Mouse (Mus musculus): Measurements from ENCODE around the gene Lrg1. TPM values are rescaled to one million over a fixed set of nuclear protein-coding genes. Genes with fewer than 3 reads are reported as not detected.

The Lrg1 gene
- polyA plus RNA-seq, 1 experiment from 2014 or later = not detected

GRCm38 (mm10) chr17:56072243-56072642, 49.6 kb downstream of the Lrg1 start:
- Histone ChIP-seq H3K27me3 (ENCODE audit: control insufficient read depth, insufficient read depth, low read length) (no peaks in the 10 kb centered on the region), H3K4me2 (replicated peaks; ENCODE audit: low read depth, low read length) (no peak overlapping the region), H3K4me1 (ENCODE audit: control insufficient read depth, insufficient read depth, low read length) (peaks cover 9% of the 10 kb centered on the region), H3K4me3 (ENCODE audit: low read depth, low read length) (no peak overlapping the region), H3K27ac (ENCODE audit: low read length) (no peak overlapping the region), H3K36me3 (ENCODE audit: control insufficient read depth, insufficient read depth, low read length) (peaks cover 49% of the 10 kb centered on the region), H3K9me3 (ENCODE audit: control insufficient read depth, low read depth, low read length) (no peaks in the 10 kb centered on the region), H3K9ac (replicated peaks; ENCODE audit: low read depth, low read length) (no peak overlapping the region)
- ATAC-seq (ENCODE audit: insufficient number of reproducible peaks, insufficient read depth, low FRiP score, low read depth) = no peak
- WGBS = 90% methylated on average over 5 of the region's 5 CpGs

GRCm38 (mm10) chr17:56071126-56071525, 50.7 kb downstream of the Lrg1 start:
- Histone ChIP-seq H3K27ac (ENCODE audit: low read length) (no peak overlapping the region), H3K9ac (replicated peaks; ENCODE audit: low read depth, low read length) (no peak overlapping the region), H3K4me2 (replicated peaks; ENCODE audit: low read depth, low read length) (no peak overlapping the region), H3K36me3 (ENCODE audit: control insufficient read depth, insufficient read depth, low read length) (peaks cover 59% of the 10 kb centered on the region), H3K27me3 (ENCODE audit: control insufficient read depth, insufficient read depth, low read length) (no peaks in the 10 kb centered on the region), H3K9me3 (ENCODE audit: control insufficient read depth, low read depth, low read length) (no peaks in the 10 kb centered on the region), H3K4me1 (ENCODE audit: control insufficient read depth, insufficient read depth, low read length) (peaks cover 9% of the 10 kb centered on the region), H3K4me3 (ENCODE audit: low read depth, low read length) (no peak overlapping the region)
- no peak for ATAC-seq (ENCODE audit: insufficient number of reproducible peaks, insufficient read depth, low FRiP score, low read depth)

Other genes with a start within 250 kb of the Lrg1 start
- 12.3 and 12.5 TPM in 2 replicates for gene Zfp119a, start 243.1 kb downstream of the Lrg1 start, polyA plus RNA-seq (2014; fragmentation: Nextera tagmentation; extraction: Ambion mirVana)
- 15.3 and 17.2 TPM in 2 replicates for gene Zfp959, start 229.9 kb downstream of the Lrg1 start, polyA plus RNA-seq (2014; fragmentation: Nextera tagmentation; extraction: Ambion mirVana)
- gene Zfp119b, start 172.5 kb downstream of the Lrg1 start, polyA plus RNA-seq (2014; fragmentation: Nextera tagmentation; extraction: Ambion mirVana) = 4.6 and 7.7 TPM in 2 replicates
- gene Ebi3, start 169.4 kb downstream of the Lrg1 start, polyA plus RNA-seq (2014; fragmentation: Nextera tagmentation; extraction: Ambion mirVana) = 2.7 and 3.1 TPM in 2 replicates
- gene Yju2, start 162.9 kb downstream of the Lrg1 start, polyA plus RNA-seq (2014; fragmentation: Nextera tagmentation; extraction: Ambion mirVana) = 20.8 and 21.8 TPM in 2 replicates
- 12.1 and 16.6 TPM in 2 replicates for gene Shd, start 151.5 kb downstream of the Lrg1 start, polyA plus RNA-seq (2014; fragmentation: Nextera tagmentation; extraction: Ambion mirVana)
- gene Fsd1, start 135.5 kb downstream of the Lrg1 start, polyA plus RNA-seq (2014; fragmentation: Nextera tagmentation; extraction: Ambion mirVana) = 13.7 and 17.6 TPM in 2 replicates
- 19.7 and 23.8 TPM in 2 replicates for gene Stap2, start 116.4 kb downstream of the Lrg1 start, polyA plus RNA-seq (2014; fragmentation: Nextera tagmentation; extraction: Ambion mirVana)
- gene Mpnd, start 116.3 kb downstream of the Lrg1 start, polyA plus RNA-seq (2014; fragmentation: Nextera tagmentation; extraction: Ambion mirVana) = 97.9 and 102 TPM in 2 replicates
- 127 and 136 TPM in 2 replicates for gene Sh3gl1, start 85.4 kb downstream of the Lrg1 start, polyA plus RNA-seq (2014; fragmentation: Nextera tagmentation; extraction: Ambion mirVana)
- gene Chaf1a, start 81.6 kb downstream of the Lrg1 start, polyA plus RNA-seq (2014; fragmentation: Nextera tagmentation; extraction: Ambion mirVana) = 19.2 and 19.6 TPM in 2 replicates
- gene Ubxn6, start 47.0 kb downstream of the Lrg1 start, polyA plus RNA-seq (2014; fragmentation: Nextera tagmentation; extraction: Ambion mirVana) = 41.5 and 41.9 TPM in 2 replicates
- gene Hdgfl2, start 42.4 kb downstream of the Lrg1 start, polyA plus RNA-seq (2014; fragmentation: Nextera tagmentation; extraction: Ambion mirVana) = 94.8 and 96.5 TPM in 2 replicates
- gene Plin4, start 12.2 kb downstream of the Lrg1 start, polyA plus RNA-seq (2014; fragmentation: Nextera tagmentation; extraction: Ambion mirVana) = 0.15 and 0.27 TPM in 2 replicates
- 0.53 and 0.64 TPM in 2 replicates for gene Plin5, start 4.4 kb downstream of the Lrg1 start, polyA plus RNA-seq (2014; fragmentation: Nextera tagmentation; extraction: Ambion mirVana)
- 1.1 and 1.3 TPM in 2 replicates for gene Sema6b, start 18.3 kb upstream of the Lrg1 start, polyA plus RNA-seq (2014; fragmentation: Nextera tagmentation; extraction: Ambion mirVana)
- gene Tnfaip8l1, start 40.5 kb upstream of the Lrg1 start, polyA plus RNA-seq (2014; fragmentation: Nextera tagmentation; extraction: Ambion mirVana) = 13.3 and 13.7 TPM in 2 replicates
- 94.7 and 96.3 TPM in 2 replicates for gene Mydgf, start 61.9 kb upstream of the Lrg1 start, polyA plus RNA-seq (2014; fragmentation: Nextera tagmentation; extraction: Ambion mirVana)
- 30.2 and 30.5 TPM in 2 replicates for gene Dpp9, start 96.9 kb upstream of the Lrg1 start, polyA plus RNA-seq (2014; fragmentation: Nextera tagmentation; extraction: Ambion mirVana)
- gene Fem1a, start 134.8 kb upstream of the Lrg1 start, polyA plus RNA-seq (2014; fragmentation: Nextera tagmentation; extraction: Ambion mirVana) = 13.4 and 13.5 TPM in 2 replicates
- 7.0 and 8.1 TPM in 2 replicates for gene Ticam1, start 154.8 kb upstream of the Lrg1 start, polyA plus RNA-seq (2014; fragmentation: Nextera tagmentation; extraction: Ambion mirVana)
- gene Plin3, start 170.9 kb upstream of the Lrg1 start, polyA plus RNA-seq (2014; fragmentation: Nextera tagmentation; extraction: Ambion mirVana) = 70.1 and 76.6 TPM in 2 replicates
- gene Arrdc5, start 178.3 kb upstream of the Lrg1 start, polyA plus RNA-seq (2014; fragmentation: Nextera tagmentation; extraction: Ambion mirVana) = not detected in 2 replicates
- 77.6 and 85.2 TPM in 2 replicates for gene Uhrf1, start 181.3 kb upstream of the Lrg1 start, polyA plus RNA-seq (2014; fragmentation: Nextera tagmentation; extraction: Ambion mirVana)
- 28.9 and 34.9 TPM in 2 replicates for gene Kdm4b, start 204.1 kb upstream of the Lrg1 start, polyA plus RNA-seq (2014; fragmentation: Nextera tagmentation; extraction: Ambion mirVana)